Mouse (Mus musculus) thymus, adult 2 months (tissue): ENCODE measurements around the gene Cdt1.

ENCODE experiments used
- CTCF ChIP-seq: fragments of 200-500 bp; IDR thresholded peaks from 2 replicates; pipeline ENCODE4 v1.5.1; 2012; ENCODE audit warnings: mild to moderate bottlenecking, control low read depth, low read length, moderate library complexity, borderline replicate concordance; ENCODE audit not compliant: control insufficient read depth, poor library complexity, insufficient read depth; ENCODE audit errors: extremely low read depth
- POLR2A ChIP-seq: fragments of 200-500 bp; IDR thresholded peaks from 2 replicates; pipeline ENCODE4 v1.6.1; 2012; ENCODE audit warnings: mild to moderate bottlenecking, low read length, control low read depth, moderate library complexity; ENCODE audit not compliant: control insufficient read depth, poor library complexity, insufficient read depth; ENCODE audit errors: extremely low read depth

- peak; percentile 100 for TF ChIP-seq CTCF
- 0 out of 2 replicates have a peak, but pooled peaks have one; percentile 28 for TF ChIP-seq POLR2A
Observed at GRCm38 (mm10) chr8:122551265-122552051, 16.4 kb upstream of the Cdt1 start, which contains the start of gene Piezo1.
